Mouse (Mus musculus) MEL-GATA-1-ER (cell line): ENCODE measurements around the gene Cx3cl1.

Source experiments
- DNase-seq: peaks from one replicate; pipeline ENCODE4 v3.0.0-alpha.2; 2012; ENCODE audit warnings: low read depth; ENCODE audit errors: extremely low read depth

Cx3cl1 gene

GRCm38 (mm10) chr8:94773048-94773447, 1.2 kb downstream of the Cx3cl1 start:
- DNase-seq: no peak

GRCm38 (mm10) chr8:94773700-94774171, 1.9 kb downstream of the Cx3cl1 start:
- no peak for DNase-seq

- DNase-seq: no peak
Measured at GRCm38 (mm10) chr8:94774601-94775000, 2.8 kb downstream of the Cx3cl1 start.

GRCm38 (mm10) chr8:94776346-94776745, 4.5 kb downstream of the Cx3cl1 start:
- DNase-seq: no peak

GRCm38 (mm10) chr8:94778036-94778435, 6.2 kb downstream of the Cx3cl1 start:
- no peak for DNase-seq

GRCm38 (mm10) chr8:94778473-94778872, 6.7 kb downstream of the Cx3cl1 start:
- no peak for DNase-seq

GRCm38 (mm10) chr8:94778895-94779533, 7.2 kb downstream of the Cx3cl1 start:
- DNase-seq: no peak

- DNase-seq: no peak
Measured at GRCm38 (mm10) chr8:94779534-94780294, 7.9 kb downstream of the Cx3cl1 start.

GRCm38 (mm10) chr8:94780491-94781154, 8.8 kb downstream of the Cx3cl1 start:
- DNase-seq: no peak

GRCm38 (mm10) chr8:94781155-94781837, 9.5 kb downstream of the Cx3cl1 start:
- DNase-seq: no peak

- DNase-seq: no peak
Measured at GRCm38 (mm10) chr8:94781838-94782235, 10.0 kb downstream of the Cx3cl1 start.

GRCm38 (mm10) chr8:94783890-94784289, 12.1 kb downstream of the Cx3cl1 start:
- no peak for DNase-seq

GRCm38 (mm10) chr8:94785247-94785985, 13.6 kb downstream of the Cx3cl1 start:
- no peak for DNase-seq

- no peak for DNase-seq
Measured at GRCm38 (mm10) chr8:94785995-94786595, 14.3 kb downstream of the Cx3cl1 start.

- peak; percentile 39 for DNase-seq
Measured at GRCm38 (mm10) chr8:94787524-94788501, 16.0 kb downstream of the Cx3cl1 start.

- DNase-seq: no peak
Measured at GRCm38 (mm10) chr8:94789256-94789955, 17.6 kb downstream of the Cx3cl1 start.

- DNase-seq: no peak
Measured at GRCm38 (mm10) chr8:94794368-94794767, 22.6 kb downstream of the Cx3cl1 start.

GRCm38 (mm10) chr8:94794782-94795181, 23.0 kb downstream of the Cx3cl1 start:
- DNase-seq: no peak
